Mouse (Mus musculus): ENCODE measurements around the gene Efcab8.
"Not testable (repeated sequence)": the region's sequence is repeated elsewhere in the genome, so short reads cannot be mapped to it uniquely, and the experiment has no call there.

Efcab8 gene

DNA sequence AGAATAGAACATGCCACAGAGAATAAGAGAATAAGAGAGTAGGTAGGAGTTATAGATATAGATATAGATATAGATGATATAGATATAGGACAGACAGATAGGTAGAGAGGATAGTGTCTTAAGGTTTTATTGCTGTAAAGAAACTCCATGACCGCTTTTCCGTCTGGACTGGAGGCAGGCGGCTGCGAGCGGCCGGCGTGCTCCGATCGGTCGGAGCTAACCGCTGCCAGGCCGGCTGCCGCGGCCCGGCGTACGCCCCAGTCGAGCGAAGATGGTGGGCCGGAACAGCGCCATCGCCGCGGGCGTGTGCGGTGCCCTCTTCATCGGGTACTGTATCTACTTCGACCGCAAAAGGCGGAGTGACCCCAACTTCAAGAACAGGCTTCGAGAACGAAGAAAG lies 46.2 kb downstream of the Efcab8 start:
- DNase-seq (ENCODE audit: low read depth, low spot score) = not testable (repeated sequence)

DNA sequence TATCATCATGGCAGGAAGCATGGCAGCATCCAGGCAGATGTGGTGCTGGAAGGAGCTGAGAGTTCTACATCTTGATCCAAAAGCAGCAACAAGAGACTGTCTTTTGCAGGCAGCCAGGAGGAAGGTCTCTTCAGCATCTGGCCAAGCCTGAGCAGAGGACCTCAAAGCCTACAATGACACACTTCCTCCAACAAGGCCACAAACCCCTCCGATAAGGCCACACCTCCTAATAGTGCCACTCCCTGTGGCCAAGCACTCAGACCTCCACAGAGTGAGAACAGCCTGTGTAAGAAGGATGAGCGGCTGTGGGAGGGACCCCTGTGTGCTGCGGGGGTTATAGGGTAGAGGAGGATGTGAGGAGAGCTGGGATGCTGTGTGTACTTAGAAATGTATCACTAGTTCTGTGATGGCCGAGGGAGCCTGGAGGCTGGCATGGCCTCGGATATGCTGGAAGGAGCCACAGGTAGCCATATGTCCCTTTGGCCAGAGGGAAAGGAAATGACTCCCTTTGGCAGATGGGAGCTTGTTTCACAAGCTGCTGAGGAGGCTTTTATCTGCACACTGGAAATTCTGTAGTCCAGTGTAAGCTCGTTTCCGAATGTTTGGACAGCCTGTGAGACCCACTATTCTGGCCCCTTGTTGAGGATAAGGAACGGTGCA lies 47.6 kb downstream of the Efcab8 start:
- no peak for DNase-seq (ENCODE audit: low read depth, low spot score)

DNA sequence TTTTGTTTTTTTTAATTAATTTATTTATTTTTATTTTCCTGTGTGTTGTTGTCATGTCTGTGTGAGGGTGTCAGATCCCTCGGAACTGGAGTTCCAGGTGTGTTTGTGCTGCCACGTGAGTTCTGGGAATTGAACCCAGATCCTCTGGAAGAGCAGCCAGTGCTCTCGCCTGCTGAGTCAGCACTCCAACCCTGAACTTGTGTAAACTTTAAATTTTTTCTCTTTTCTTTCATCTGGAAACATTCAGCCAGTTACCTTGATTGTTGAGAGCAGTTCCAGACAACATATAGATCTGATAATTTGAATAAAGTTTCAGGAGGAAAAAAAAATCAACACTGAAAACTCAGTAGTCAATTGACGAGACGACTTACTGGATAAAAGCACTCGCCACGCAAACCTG lies 49.0 kb downstream of the Efcab8 start:
- no peak for DNase-seq (ENCODE audit: low read depth, low spot score)

DNA sequence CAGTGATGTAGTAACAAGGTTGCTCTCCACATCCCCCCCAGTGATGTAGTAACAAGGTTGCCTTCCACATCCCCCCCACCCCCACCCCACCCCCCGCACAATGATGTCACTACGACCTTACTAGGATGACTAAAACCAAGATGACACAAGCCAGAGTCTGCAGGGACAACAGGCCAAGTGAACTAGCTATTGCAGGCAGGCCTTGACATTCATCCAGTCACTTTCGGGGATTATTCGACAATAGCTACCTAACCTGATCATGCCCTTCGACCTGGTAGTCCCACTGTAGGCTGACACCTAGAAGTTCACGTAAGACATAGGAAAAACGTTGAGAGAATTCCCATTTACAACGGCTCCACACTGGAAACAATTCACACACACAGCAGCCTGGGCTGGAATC lies 53.6 kb downstream of the Efcab8 start:
- DNase-seq (ENCODE audit: low read depth, low spot score) = no peak

- no peak for DNase-seq (ENCODE audit: low read depth, low spot score)
Observed at GRCm38 (mm10) chr2:153842854-153843253, 63.1 kb downstream of the Efcab8 start.

- no peak for DNase-seq (ENCODE audit: low read depth, low spot score)
Observed at GRCm38 (mm10) chr2:153848389-153848788, 68.7 kb downstream of the Efcab8 start.

GRCm38 (mm10) chr2:153850351-153851029 lies 70.8 kb downstream of the Efcab8 start:
- DNase-seq (ENCODE audit: low read depth, low spot score) = peak; percentile 28

GRCm38 (mm10) chr2:153851030-153851360 lies 71.3 kb downstream of the Efcab8 start:
- peak; percentile 75 for DNase-seq (ENCODE audit: low read depth, low spot score)

DNA sequence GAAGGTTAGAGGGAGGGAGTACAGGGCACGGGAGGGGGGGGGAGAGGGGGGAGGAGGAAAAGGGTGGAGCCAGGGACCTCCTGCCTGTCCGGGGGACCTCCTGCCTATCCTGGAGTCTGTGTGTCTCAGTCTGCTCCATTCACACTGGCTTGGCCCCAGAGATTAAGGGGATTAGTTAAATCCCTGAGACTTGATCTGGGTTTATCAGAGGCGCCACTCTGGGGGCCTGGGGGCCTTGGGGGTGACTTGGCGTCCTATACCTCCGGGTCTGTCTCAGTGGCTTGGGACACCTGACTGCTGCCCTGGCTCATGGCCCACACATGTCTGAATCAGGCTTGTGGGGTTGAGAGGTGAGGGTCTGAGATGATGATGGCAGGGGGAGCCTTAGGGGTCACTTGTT lies 73.8 kb downstream of the Efcab8 start:
- DNase-seq (ENCODE audit: low read depth, low spot score) = no peak

DNA sequence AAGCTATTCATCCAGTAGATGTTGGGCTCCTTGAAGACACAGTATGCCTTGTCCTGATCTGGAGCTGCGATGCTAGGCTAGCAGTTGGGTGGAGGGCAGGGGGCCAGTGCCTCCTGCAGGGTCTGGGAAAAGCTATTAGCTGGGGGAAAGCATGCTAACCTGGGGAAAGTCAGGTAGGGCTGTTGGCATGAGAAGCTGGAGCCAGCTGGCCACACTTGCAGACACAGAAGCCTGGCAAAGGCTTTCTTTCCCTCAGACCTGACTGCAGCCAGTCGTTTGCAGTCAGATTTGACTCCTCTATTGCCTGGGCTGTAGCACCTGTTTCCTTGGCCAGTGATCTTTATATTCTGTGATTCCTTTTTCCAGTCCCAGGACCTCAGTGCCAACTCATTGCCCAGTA lies 79.8 kb downstream of the Efcab8 start:
- DNase-seq (ENCODE audit: low read depth, low spot score) = no peak

GRCm38 (mm10) chr2:153860315-153860714 lies 80.6 kb downstream of the Efcab8 start:
- no peak for DNase-seq (ENCODE audit: low read depth, low spot score)

DNA sequence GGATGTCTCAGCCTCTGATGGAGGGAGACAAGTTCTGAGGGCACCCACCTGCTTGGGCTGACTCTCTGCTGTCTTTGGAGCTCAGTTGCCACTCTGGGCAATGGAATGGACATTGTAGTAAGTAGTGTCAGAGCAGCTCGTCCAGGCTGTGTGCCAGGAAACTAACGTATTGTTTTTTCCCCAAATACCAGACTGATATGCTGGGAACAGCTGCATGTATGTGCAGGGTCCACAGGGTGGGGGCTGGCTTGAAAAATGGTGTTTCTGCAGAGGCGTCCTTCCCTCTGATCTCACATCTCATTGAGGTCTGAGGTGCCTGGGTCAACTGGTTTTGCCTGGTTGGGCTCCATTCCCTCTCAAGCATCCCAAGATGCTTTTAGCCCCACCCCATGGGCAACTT lies 81.0 kb downstream of the Efcab8 start:
- DNase-seq (ENCODE audit: low read depth, low spot score) = no peak

DNA sequence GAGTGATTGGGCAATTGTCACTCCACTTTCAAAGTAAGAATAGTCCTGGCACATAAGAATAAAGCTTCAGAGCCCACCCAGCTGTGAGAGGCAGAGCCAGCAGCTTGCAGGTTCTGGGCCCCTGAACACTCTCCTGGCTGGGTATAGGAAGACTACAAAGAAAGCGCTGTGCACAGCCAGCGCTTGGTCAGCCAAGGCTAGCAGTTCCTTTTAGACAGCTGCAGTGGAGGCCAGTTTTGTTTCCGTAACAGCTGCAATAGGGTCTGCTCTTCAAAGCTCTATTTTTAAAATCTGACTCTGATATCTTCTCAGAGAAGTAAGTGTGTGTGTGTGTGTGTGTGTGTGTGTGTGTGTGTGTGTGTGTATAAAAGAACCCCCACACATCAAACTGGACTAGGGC lies 82.2 kb downstream of the Efcab8 start:
- DNase-seq (ENCODE audit: low read depth, low spot score) = no peak

DNA sequence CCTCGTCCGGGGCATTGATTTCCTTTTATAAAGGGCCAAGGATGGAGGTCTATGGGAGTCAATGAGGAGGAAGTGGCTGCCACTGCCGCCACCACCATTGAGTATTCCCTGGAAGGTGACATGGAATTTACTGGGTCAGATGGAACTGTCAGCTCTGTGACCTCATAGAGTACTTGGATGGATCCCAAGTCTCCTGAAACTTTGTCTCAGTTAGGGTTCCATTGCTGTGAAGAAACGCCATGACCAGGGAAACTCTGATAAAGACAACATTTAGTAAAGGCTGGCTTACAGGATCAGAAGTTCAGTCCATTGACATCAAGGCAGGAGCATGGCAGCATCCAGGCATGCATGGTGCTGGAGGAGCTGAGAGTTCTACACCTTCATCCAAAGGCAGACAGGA lies 91.3 kb downstream of the Efcab8 start, which contains the start of gene Sun5:
Gene Sun5 (minus strand): TSS at position 101 of the 400 bp plus-strand sequence.
- no peak for DNase-seq (ENCODE audit: low read depth, low spot score)

DNA sequence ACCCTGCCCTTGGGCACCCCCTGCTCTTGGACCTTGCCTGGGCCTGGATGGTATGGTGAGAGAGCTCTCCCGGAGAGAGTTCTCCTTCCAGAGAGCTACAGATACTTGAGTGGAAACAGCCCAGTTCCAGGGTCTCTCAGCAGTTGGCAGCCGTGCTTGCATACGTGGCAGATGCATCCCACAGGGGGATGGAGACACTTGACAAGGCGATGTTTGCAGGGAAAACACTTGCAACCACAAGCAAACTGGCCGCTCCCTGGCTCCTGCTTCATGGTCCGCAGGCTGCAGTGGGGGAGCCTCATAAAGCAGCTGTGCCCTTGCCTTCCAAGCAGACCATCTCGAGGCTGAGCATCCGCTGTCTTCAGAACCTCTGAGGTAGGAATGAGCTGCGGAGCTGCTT lies 95.0 kb downstream of the Efcab8 start, which contains the start of gene Bpifb2:
Gene Bpifb2 (plus strand): TSS at position 301 of the 400 bp plus-strand sequence.
- DNase-seq (ENCODE audit: low read depth, low spot score) = no peak
